Mouse (Mus musculus) kidney, adult 8-10 months (tissue): ENCODE data around the gene Apeh.
"Not testable (repeated sequence)": the region's sequence is repeated elsewhere in the genome, so short reads cannot be mapped to it uniquely, and the experiment has no call there.

Experiments
- DNase-seq, 2 experiments: peaks; one replicate each; pipeline ENCODE4 v3.0.0; 2022

Apeh gene

GRCm38 (mm10) chr9:108094184-108094941, at the start of gene Apeh:
TSS of gene Apeh (minus strand) at chr9:108094606.
- peak; percentile 97 to 98 for DNase-seq

- no peak for DNase-seq
These were observed 49.1 kb upstream of the Apeh start for GRCm38 (mm10) chr9:108143470-108143869.

GRCm38 (mm10) chr9:108141387-108141786, 47.0 kb upstream of the Apeh start:
- DNase-seq, result no peak

GRCm38 (mm10) chr9:108139963-108140695, 45.7 kb upstream of the Apeh start:
- DNase-seq, result peak in 1 of 2 experiments; percentile 20

GRCm38 (mm10) chr9:108139169-108139962, 45.0 kb upstream of the Apeh start:
- no peak for DNase-seq

- no peak for DNase-seq
These were observed 43.7 kb upstream of the Apeh start for GRCm38 (mm10) chr9:108138118-108138517.

- no peak for DNase-seq
These were observed 43.1 kb upstream of the Apeh start for GRCm38 (mm10) chr9:108137523-108137922.

- DNase-seq, result no peak
These were observed 42.6 kb upstream of the Apeh start for GRCm38 (mm10) chr9:108136930-108137462.

GRCm38 (mm10) chr9:108136225-108136624, 41.8 kb upstream of the Apeh start:
- peak in 1 of 2 experiments; percentile 44 for DNase-seq

GRCm38 (mm10) chr9:108135679-108136078, 41.3 kb upstream of the Apeh start:
- not testable (repeated sequence) for DNase-seq

- DNase-seq, result no peak
These were observed 39.1 kb upstream of the Apeh start for GRCm38 (mm10) chr9:108133478-108133877.

- DNase-seq, result no peak
These were observed 38.0 kb upstream of the Apeh start for GRCm38 (mm10) chr9:108132373-108132772.

GRCm38 (mm10) chr9:108131502-108131901, 37.1 kb upstream of the Apeh start:
- DNase-seq, result no peak

- no peak for DNase-seq
These were observed 34.9 kb upstream of the Apeh start for GRCm38 (mm10) chr9:108129042-108129948.

- no peak for DNase-seq
These were observed 33.8 kb upstream of the Apeh start for GRCm38 (mm10) chr9:108128248-108128647.

- no peak for DNase-seq
These were observed 32.2 kb upstream of the Apeh start for GRCm38 (mm10) chr9:108126436-108127180.

GRCm38 (mm10) chr9:108125731-108126130, 31.3 kb upstream of the Apeh start:
- DNase-seq, result no peak

- no peak for DNase-seq
These were observed 29.5 kb upstream of the Apeh start for GRCm38 (mm10) chr9:108123916-108124315.

GRCm38 (mm10) chr9:108121170-108121969, 27.0 kb upstream of the Apeh start:
- DNase-seq, result no peak

- no peak for DNase-seq
These were observed 26.3 kb upstream of the Apeh start for GRCm38 (mm10) chr9:108120671-108121070.
